Mouse (Mus musculus): ENCODE results near the gene Fezf2.

Fezf2 gene

GRCm38 (mm10) chr14:12342458-12343131, 5.4 kb downstream of the Fezf2 start:
- DNase-seq (ENCODE audit: low read depth): no peak

- no peak for DNase-seq (ENCODE audit: low read depth)
These were observed 6.1 kb downstream of the Fezf2 start for GRCm38 (mm10) chr14:12341789-12342457.

- no peak for DNase-seq (ENCODE audit: low read depth)
These were observed 6.8 kb downstream of the Fezf2 start for GRCm38 (mm10) chr14:12341075-12341788.

DNA sequence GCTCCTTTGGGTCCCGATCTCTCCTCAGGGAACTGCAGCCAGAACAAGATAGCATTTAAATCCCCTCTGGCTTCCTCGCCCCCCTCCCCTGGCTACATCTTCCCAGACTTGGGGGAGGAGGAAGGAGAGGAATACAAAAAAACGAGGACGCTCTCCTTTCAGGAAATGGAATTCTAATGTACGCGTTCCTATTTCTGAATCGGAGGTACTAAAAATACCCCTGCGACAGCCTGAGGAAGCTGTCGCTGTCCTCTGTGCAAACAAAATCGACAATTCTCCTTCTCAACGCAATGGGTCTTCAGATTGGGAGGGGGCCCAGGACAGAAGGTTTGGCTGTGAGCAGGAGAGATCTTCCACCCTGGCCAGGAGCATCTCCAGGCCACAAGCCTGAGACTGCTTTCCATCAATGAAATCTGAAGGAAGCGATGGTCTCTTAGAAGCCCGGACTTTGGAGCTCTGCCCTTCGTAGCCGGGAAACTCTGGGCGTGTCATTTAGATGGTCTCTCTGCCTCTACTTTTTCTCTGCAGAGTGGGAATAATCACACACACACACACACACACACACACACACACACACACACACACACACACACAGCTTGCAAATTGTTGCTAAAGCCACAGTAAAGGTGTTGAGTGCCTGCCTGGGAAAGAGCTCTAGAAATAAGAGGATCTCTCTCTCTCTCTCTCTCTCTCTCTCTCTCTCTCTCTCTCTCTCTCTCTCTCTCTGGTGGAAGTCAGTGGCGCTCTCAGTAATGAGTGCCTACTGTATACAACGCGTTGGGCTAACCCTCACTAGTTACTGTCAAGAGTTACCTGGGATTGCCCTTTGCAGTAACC, 7.5 kb downstream of the Fezf2 start:
- no peak for DNase-seq (ENCODE audit: low read depth)

DNA sequence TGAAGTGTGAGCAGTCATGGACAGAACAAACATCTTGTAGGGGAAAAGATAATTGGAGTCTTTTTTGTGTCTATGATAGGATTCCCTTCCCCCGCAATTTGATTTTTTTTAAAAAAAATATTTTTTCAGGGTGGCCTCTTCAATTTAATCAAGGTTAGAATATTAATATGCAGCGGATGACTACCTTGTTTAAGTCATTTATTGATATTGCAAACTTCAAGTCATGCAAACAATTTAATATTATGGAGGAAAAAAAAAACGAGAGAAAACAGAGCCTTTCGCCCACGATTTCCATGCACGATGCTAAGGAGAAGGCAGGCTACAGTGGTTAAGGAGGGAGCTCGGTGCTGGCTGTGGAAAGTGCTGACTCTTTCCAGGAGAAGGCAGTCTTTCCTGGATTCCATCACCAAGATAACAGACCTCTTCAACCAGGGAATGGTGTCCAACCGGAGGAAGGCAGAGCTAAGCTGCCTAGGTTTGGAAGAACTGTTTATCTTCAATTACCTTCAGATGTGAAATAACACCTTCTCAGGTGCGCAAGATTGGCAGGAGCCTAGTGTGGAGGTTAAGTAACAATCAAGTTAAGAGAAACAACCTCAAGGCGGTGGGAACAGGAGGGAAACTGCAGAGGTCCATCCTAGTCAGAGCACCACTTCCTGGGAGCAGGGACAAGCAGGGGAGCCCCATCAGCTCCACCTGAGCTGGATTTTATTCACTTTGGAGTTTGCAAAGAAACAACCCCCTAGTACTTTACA, 9.0 kb downstream of the Fezf2 start:
- no peak for DNase-seq (ENCODE audit: low read depth)

DNA sequence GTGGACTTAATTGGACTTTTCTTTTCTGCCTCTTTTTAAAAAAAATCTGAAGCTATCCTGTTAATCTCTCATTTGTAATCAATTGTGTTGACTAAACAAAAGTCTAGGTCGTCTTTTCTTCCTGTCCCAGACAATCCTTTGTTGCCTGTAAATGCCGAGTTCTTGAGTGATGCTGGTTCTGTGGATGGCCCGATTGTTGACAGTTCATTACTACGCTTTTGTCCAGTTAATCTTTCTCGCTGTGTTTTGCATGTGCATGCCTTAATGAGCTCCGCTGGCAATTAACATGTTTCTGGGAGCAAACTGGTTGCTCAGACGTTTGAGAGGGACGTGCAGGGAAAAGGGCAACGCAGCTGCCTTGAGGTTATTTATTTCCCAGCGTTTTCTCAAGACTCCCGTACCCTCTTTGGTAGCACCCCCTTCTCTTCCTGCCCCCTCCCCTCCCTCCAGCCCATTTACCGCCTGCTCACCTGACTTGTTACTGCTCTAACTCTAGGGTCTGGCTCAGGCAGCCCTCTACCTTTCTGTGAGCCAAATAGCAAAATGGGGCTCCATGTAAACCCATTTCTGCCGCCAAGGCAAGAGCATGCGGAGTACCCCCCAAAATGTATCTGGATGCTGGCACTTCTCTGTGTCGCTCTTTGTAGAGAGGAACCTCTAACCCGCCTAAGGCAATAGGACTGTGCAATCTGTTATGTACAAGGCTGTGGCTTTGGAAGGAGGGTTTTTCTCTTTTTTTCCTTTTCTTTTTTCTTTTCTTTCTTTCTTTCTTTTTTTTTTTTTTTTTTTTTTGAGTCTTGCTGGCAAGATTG, 9.8 kb downstream of the Fezf2 start:
- DNase-seq (ENCODE audit: low read depth): no peak

DNA sequence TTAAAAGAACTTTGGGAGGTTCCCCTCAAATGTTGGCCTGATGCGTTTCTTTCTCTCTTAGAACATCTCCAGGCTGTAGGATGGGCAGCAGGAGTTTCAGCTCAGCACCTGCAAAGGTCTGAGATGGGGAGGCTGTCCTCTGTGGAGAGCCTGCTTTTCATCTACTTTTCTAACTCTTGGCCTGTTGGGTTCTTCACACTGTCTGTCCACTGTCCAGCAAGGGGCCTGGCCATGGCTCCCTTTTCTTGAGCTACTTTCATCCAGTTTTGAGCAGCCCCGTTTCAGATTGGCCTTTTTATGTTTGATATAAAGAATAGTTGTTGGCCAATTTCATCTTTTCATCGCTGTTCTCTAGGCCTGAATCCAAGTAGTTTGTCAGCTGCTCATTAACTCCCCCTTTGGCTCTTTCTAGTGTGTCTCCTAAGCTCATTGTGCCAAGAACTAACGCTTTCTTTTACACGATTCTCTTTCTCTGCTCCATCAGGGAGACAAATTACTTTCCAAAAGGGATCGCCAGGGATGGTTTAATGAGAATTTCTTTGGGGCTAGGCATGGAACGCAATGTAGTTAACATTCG, 10.5 kb downstream of the Fezf2 start:
- no peak for DNase-seq (ENCODE audit: low read depth)

DNA sequence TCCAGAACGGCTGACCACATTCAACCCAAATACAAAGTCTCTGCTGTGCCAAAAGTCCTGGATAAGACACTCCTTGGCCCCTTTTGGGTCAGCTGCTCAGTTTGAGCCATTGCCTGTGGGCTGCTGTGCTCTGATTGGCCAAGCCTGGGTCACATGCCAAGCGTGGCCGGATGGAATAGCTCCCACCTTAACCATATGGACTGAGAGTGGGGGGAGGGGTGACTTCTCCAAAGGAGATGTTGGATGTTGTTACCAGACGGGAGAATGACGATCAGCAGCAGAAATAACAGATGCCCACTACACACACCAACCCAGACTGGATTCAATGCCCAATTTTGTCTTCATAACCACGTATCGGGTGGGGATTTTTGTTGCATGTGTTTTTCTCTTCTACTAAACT, 13.1 kb downstream of the Fezf2 start:
- no peak for DNase-seq (ENCODE audit: low read depth)

- no peak for DNase-seq (ENCODE audit: low read depth)
These were observed 14.4 kb downstream of the Fezf2 start for GRCm38 (mm10) chr14:12333622-12334021.

GRCm38 (mm10) chr14:12303106-12303505, 44.9 kb downstream of the Fezf2 start:
- no peak for DNase-seq (ENCODE audit: low read depth)

DNA sequence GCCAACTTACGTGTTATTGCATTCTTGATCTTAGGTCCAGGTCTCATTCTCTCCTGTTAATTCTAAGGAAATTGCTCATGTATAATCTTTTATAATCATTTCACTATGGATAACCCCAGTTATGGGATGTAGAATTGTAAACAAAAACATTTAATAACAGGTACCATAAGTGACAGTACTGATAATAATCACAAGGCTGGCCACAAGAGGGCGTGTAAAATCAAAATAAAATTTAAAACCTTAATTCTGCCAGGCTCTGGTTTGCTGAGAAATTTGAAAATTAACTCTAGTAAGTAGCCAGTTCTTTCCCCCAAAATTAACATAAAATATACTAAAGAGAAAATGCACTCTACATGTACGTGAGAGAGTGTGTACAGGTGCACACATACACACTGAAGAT, 47.3 kb downstream of the Fezf2 start:
- no peak for DNase-seq (ENCODE audit: low read depth)

GRCm38 (mm10) chr14:12300275-12300674, 47.7 kb downstream of the Fezf2 start:
- no peak for DNase-seq (ENCODE audit: low read depth)

DNA sequence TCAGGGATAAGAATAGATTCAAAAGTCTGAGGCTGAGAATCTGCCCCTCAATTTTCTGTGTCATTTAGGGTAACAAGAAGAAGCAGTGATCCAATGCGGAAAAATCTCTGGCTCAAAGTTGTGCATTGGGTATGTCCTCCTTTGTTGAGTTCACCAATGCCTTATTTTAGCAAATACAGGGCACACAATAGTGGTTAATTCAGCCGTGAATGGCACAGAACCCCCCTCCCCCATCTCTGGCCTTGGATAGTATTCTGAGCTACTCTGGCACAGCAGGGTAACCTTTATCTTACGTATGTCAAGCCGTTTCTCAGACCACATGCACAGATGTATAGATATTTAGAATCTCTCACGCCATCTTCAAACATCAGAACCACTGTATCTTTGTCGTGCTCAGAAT, 48.3 kb downstream of the Fezf2 start:
- no peak for DNase-seq (ENCODE audit: low read depth)

DNA sequence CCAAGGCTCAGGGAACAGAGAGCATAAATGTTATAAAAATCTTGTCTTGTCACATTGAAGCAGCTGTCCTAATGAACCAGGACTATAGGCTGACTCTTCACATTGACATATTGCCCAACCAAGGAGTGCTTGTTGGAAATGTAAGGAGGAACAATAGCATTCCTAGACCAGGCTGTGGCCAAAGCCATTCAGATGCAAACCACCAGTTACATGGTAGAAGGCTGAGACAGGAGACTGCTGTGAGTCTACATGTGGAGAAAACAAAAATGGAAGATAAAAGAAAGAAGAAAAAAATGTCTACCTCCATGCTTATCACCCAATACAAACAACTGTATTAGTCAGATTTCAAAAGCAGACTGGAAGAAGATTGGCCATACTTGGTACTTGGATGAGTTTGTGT, 48.8 kb downstream of the Fezf2 start:
- no peak for DNase-seq (ENCODE audit: low read depth)

GRCm38 (mm10) chr14:12296391-12296790, 51.6 kb downstream of the Fezf2 start:
- no peak for DNase-seq (ENCODE audit: low read depth)
